Mouse (Mus musculus): ENCODE data around the gene Zranb3.

- TF ChIP-seq CTCF (IDR thresholded peaks at IDR 0.05; ENCODE audit: insufficient read depth, low read length) (no peak), POLR2A (IDR thresholded peaks at IDR 0.05; ENCODE audit: borderline replicate concordance, extremely low read depth, low read depth, low read length) (no peak)
These were observed 4.5 kb downstream of the Zranb3 start for GRCm38 (mm10) chr1:128098309-128098708.
